Mouse (Mus musculus): ENCODE measurements around the gene 2010111I01Rik. TPM values are rescaled to one million over a fixed set of nuclear protein-coding genes. Genes with fewer than 3 reads are reported as not detected.
"Not testable (repeated sequence)": the region's sequence is repeated elsewhere in the genome, so short reads cannot be mapped to it uniquely, and the experiment has no call there.

2010111I01Rik gene
- total RNA-seq, 2 experiments from 2014 or later, result 104 to 111 TPM

DNA sequence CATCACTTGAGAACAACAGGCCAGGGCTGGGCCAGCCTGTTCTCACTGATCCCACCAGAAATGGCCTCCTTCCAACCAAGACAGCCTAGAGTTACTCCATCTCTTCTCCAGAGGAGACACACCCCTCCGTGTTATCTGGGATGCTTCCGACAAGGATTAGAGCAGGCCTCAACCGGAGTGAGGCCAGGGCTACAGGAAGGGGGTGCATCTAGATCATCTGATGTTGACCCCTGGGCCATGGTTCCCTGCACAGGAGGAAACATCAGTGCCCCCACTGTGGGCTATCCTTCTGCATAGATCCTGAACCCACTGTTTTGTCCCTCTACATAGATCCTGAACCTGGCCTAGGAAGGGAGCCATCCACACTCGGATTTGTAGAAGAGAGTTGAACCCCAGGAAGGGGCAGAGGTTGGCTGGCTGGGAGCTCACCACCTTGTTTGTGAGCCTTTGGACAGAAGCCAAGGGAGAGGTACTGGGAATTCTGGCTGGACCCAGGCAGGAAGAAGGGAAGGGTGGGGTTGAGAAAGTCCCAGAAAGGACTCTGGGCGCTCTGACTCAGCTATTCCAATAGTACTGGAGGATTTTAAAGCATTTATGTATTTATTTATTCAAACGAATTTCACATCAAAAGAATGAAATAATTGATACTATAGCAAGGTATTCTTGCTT is 339.6 kb downstream of the 2010111I01Rik start:
- no peak for DNase-seq (ENCODE audit: low spot score in 2 of 2)

DNA sequence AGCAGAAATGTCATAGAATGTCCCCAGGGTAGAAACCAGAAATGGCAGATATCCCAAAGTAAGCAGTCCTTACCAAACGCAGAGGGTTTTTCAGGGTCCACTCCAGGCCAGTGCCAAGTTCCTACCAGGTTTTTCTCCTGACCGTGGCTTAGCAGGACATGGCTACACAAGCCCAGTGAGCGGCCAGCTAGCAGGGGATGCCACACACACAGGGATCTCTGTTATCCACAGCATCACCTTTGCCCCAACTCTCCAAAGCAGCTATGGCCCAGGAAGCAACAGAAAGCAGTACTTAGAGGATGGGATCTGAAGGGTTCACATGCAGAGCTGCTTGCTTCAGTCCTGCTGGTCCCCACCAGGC is 340.1 kb downstream of the 2010111I01Rik start:
- DNase-seq (ENCODE audit: low spot score in 2 of 2), result no peak

DNA sequence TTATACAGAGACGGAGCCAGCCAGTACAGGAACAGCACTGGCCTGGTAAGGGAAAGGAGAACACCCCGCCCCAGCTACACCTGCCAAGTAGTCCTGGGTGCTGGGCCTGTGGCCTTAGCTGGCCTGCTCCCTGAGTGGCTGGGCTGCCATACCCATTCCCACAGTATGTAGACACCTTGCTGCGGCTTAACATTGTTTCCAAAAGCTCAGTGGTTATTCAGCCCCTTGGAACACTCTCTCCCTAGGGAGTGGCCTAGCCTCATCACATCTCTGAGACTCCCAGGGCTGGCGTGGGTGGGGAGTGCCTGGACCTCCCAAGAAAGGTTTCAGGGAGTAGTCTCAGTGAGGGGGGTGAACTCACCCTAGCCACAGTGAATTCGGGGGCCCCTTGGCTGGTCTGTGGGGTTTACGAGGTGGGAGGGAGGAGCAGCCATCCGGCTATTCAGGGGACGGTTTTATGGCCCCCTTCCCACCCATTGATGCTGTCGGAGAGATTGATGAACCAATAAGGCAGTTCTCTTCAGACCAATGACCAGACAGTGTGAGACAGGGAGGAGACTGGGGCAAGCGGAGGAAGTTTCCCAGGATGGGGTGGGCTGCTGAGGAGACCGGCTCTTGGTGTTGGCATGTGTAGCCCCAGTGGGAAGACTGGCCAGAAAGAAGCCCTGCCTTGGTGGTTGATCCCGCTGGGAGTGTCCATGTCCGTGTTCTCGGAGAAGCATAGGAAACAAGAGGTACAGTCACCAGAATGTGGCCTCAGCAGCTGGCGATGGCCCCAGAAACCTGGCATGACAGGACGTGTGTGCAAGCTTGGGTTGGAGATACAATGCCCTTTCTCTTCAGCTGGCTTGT is 340.7 kb downstream of the 2010111I01Rik start:
- peak; percentile 28 to 30 for DNase-seq (ENCODE audit: low spot score in 2 of 2)

DNA sequence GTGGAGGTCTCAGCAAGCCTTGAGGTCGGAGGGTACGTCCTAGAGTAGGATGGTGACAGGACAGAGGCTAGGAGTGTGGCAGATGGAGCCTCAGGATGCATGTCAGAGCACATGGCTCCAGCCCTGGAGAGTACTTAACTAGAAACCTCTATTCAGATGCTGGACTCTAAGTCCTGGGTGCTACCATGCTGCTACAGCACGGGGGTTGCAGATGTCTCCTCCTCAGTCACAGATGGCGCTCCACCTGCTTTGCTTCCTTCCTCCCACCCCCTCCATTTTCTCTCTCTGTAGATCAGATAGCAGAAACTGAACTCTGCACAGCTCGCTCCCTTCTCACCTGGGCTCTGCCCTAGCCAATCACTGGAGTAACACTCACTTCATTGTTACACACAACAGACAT is 342.1 kb downstream of the 2010111I01Rik start:
- peak; percentile 60 to 63 for DNase-seq (ENCODE audit: low spot score in 2 of 2)

DNA sequence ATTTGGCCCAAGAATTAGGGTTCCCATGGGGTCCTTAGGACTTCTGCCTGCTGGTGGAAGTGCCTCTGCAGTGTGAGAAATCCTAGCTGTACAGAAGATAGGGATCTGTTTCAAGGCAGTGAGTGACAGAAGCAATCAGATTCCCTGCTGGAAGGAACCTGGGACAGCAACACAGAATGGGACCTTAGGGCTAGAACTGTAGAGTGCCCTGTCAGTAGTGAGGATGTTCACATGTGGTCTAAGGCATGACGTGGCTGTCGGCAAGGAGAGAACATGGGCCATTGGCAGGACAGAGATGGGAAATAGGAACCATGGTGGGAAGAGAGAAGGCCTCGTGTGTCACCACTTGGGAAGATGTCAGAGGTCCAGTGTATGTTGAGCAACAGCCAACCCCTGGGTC is 344.9 kb downstream of the 2010111I01Rik start:
- DNase-seq (ENCODE audit: low spot score in 2 of 2), result no peak

DNA sequence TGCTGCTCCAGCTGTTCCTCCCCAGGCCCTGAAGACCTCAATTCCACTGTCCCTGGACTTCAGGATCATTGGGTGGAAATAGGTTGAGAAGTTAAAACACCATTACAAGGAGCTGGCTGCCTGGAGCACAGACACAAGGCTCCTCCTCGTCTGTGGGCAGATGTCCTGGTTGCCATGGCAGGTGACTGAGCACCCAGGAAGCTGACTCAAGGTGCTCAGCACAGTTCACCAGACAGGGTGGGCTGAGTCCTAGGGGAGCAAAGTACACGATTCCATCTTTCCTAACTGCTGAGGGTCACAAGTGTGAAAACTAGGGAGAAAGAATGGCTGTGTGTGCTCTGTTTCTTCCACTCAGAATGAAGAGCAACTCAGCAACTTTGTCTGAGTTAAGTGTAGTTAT is 346.5 kb downstream of the 2010111I01Rik start:
- no peak for DNase-seq (ENCODE audit: low spot score in 2 of 2)

DNA sequence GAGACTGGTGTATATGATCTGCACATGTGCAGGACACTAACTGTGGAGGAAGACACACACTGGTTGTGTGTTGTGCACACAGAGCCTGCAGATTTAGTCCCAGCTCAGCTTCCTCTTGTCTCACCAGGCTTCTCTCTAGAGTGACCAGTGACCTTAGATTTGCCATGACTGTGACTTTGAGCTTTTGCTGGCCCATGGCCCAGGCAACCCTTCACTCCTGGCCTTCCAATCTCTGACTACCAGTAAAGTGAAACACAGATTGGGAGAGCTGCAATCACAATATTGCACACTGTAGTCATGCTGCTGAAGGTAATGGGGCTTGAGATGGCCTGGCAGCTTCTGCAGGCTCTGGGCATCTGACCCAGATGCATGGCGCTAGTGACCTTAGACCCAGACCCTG is 348.6 kb downstream of the 2010111I01Rik start:
- DNase-seq (ENCODE audit: low spot score in 2 of 2), result no peak

DNA sequence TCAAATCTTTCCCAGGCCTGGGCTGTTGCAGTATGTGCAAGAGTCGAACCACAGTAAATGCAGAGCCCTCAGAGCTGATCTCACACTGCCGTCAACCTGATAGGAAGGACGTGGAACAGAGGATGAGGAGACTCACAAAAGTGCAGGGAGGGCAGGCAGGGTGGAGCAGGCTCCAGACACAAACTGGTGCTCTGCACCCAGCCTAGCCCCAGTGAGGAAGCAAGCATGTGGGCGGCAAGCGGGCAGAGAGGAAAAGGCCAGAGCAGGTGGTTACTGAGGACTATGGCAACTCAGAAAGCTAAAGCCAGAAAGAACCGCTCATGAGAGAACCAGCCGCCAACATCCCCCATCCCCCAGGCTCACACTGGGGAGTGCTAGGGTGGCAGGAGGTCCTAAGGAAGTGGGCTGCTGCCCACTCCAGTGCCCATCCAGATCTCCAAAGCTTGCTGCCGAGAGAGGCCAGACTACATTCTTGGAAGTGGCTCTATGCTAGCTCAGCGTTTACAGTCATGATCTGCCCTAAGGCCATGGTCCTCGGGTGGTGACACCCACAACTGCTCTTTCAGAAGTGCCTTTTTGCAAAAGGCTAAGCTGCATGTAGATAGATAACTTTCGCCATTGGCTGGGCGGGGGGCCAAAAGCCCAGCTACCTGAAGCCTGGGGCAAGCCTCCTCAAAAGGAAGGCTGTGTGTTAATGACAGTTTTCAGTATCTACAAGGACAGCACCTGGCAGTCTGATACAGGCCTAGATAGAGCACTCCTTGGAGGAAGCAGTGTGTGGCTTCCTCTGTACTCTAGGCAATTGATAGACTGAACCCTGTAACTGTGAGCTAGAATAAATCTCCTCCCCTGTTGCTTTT is 349.3 kb downstream of the 2010111I01Rik start:
- no peak for DNase-seq (ENCODE audit: low spot score in 2 of 2)

DNA sequence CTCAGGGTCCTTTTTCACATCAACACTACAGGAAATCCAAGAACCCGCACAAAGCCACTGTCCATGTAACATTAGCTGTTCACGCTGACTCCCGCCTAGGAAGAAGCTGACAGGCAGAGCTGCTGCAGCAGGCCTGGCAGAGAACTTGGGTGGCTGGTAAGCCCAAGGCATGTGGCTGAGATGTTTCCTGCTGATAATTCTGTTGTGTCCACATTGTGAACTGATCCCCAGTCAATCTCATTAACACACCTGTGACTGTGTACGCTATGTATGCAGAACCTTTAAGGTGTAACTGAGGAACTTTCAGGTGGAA is 349.9 kb downstream of the 2010111I01Rik start:
- DNase-seq (ENCODE audit: low spot score in 2 of 2), result no peak

DNA sequence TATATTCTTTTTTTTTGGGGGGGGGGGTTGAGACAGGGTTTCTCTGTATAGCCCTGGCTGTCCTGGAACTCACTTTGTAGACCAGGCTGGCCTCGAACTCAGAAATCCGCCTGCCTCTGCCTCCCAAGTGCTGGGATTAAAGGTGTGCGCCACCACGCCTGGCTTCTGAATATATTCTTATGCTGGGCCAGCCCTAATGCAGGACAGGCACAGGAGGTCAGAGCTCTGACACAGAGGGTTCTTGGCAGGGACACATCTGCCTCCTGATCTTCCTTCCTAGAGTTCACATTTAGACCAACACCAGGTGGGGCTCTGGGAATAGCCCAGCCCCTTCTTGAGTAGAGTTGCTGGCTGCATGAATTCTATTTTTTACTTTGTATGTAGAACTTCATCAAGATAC is 350.4 kb downstream of the 2010111I01Rik start:
- not testable (repeated sequence) for DNase-seq (ENCODE audit: low spot score in 2 of 2)

DNA sequence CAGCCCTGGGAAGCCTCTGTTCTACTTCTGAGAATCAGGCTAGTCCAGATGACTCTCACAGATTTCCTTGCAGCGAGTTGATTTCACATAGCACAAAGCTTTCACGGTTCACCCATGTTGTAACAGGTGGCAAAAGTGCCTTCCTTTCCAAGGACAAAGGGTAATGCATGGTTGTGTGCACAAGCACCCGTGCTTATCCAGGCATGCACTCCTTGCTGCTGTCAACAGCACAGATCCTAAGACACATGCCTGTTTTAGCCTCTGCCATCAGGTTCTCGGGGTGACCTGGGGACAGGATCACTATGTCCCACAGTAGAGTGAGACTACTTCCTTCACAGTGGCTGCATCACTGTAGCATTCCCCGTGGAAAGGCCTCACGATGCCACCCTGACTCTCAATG is 351.1 kb downstream of the 2010111I01Rik start:
- no peak for DNase-seq (ENCODE audit: low spot score in 2 of 2)

DNA sequence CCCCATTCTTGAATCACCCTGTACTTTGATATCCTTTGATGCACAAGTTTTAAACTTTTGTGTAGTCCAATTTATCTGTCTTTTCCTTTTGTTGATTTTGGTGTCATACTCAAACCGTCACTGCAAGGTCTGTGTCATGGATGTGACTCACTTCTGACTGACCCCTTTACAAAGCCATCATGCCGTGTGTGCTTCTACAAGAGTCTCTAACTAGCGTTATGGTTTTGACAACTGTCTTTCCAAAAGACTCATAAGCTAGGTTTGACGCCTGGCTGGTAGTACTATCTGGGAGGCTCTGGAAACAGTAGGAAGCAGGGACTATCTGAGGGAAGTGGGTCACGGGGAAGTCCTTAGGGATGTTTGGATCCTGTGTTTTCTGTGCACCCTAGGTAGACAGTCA is 351.7 kb downstream of the 2010111I01Rik start:
- DNase-seq (ENCODE audit: low spot score in 2 of 2), result no peak

DNA sequence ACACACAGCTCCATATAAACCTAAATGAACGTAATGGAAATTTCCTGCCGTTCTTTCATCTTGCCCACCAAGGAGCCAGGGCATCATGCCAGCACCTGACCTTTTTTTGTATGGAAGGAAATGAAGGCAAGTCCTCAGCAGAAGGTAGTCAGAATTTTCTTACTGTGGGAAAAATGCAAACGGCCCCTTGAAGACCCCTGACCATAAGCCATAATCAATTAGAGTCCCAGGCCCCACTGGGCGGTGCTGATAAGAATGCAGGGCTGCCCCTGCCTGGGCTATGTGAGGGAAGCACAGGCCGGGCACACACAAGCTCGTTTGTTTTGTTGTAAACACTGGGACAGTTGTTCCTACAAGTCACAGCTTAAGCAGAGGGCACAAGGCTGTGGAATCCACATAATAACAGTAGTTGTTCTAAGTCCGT is 353.0 kb downstream of the 2010111I01Rik start:
- DNase-seq (ENCODE audit: low spot score in 2 of 2), result no peak

DNA sequence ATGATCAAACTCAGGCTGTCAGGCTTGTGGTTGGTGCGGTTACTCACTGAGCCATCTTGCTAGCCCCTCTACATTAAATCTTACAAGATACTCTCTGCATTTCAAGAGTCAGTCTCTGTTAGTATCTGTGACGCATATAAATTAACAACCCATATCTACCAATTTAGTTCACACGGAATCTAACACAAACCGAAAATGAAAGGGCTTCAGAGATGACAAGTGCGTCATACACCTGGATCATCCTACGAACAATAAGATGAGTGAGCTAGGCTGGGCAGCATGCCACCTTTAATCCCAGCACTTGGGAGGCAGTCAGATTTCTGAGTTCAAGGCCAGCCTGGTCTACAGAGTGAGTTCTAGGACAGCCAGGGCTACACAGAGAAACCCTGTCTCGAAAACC is 355.1 kb downstream of the 2010111I01Rik start:
- no peak for DNase-seq (ENCODE audit: low spot score in 2 of 2)

DNA sequence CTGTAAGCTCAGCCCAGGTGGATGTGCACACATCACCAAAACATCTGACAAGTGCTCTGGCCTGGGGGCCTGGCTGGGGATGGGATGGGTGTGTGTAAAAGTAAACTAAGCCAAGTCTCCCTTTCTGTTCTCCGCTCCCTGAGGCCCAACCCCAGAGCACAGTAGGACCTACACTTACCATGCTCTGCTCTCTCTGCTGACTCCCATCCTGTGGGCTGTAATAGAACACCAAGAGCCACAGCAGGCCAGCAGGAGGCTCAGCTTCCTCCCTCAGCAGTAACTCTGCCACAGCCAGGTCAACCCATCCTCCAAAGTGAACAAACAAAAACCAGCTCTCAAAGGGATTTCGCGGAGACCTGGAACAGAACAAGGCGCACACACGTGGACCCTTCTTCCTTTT is 357.0 kb downstream of the 2010111I01Rik start:
- no peak for DNase-seq (ENCODE audit: low spot score in 2 of 2)

DNA sequence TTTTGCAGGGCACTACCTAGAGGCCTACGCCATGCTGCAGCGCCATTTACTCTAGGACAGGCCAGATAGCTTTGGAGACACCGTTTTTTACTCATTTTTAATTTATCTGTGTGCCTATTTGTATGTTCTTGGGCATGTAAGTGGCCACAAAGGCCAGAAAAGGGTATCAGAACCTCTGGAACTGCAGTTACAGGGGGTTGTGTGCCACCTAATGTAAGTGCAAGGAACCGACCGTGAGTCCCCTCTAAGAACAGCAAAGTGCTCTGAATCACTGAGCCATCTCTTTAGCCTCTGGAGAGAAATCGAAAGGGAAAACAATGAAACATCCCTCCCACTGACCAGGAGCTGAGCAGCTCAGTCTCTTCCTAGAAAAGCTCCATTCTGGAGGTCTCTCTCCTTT is 358.1 kb downstream of the 2010111I01Rik start:
- DNase-seq (ENCODE audit: low spot score in 2 of 2), result no peak

DNA sequence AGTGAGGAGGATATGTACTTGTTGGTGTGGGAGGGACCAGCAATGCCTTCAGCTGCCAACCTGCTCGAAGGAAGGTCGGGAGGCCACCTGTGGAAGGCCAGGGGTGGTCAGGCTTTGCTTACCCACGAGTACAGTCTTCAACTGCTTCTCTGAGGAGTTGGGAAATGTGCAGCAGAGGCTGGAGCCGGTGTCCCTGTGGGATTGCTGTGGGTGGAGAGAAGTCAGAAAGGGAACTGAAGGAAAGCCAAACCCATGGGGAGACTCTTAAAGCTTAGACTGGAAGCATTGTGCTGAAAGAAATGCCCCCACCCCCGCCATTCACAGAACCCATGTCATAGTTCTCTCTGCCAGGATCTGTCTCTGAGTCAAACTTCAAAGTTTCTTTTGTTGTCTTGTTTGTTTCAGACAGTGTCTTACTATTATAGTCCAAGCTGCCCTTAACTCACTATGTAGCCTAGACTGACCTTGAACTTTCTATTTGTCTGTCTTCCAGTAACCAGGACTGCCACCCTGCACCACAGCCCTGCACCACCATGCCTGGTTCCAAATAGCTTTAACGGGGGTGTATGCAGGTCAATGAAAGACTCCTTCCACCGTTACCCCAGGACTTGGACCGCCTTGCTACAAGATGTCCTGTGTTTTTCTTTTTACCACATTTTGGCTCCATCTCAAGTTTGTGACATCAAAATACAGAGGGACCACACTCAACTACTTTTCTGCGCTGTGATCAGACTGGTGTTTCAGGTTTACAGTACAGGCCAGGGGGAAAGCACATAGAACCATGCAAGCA is 358.8 kb downstream of the 2010111I01Rik start:
- peak in 1 of 2 experiments; percentile 43 for DNase-seq (ENCODE audit: low spot score in 2 of 2)

DNA sequence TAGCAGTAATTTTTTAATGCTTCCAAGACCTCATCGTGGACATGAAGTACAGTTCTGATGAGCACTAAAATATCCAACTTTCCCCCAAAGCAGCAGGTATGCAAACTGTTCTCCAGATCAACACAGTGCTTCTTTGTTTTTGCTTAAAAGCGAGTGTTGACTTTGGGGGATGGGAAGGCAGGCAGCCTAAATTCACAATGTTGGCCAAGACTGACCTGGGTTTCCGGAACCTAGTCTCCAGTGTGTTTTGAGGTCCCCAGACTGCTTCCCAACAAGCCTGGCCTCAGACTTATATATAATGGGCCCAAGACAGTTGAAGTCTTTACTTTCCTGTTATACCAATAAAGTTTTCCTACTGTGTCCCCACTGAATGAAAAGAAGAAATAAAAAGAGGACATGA is 359.6 kb downstream of the 2010111I01Rik start:
- DNase-seq (ENCODE audit: low spot score in 2 of 2), result no peak

DNA sequence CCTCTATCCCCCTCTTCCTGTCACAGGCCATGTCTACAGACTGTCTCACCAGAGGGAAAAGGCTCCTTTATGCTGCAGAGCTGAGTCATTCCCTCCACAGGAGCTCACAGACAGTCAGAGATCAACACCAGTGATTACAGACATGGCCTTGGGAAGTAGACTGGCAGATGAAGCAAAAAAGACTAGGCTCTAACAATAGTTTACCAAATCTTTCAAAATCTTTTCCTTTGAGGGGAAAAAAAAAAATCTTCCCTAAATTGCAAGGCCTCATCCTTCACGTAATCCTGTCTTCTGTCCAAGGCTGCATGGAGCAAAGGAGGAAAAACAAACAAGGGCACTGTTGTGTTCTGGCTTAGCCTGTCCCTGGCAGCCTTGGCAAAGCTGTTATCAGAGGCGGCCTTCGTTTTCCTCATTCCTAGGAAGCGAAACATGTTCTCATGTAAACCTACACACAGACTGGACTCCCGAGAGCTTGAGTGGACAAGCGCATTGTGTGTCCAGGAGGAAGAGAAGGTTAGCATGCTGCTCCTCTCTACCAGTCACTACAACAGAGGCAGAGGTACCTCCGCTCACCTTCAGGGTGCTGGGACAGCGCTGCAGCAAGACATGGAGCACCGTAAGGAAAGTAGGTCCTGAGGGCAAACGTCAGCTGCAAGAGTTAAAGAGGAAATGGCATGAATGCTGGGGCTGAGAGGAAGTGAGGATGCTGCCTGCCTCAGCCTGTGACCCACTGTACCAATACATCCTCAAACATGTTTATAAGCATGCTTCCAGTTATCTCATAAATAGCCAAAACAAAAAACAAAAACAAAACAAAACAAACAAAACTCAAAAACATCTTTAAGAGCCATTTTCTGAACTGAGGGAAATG is 360.5 kb downstream of the 2010111I01Rik start:
- DNase-seq (ENCODE audit: low spot score in 2 of 2), result no peak

DNA sequence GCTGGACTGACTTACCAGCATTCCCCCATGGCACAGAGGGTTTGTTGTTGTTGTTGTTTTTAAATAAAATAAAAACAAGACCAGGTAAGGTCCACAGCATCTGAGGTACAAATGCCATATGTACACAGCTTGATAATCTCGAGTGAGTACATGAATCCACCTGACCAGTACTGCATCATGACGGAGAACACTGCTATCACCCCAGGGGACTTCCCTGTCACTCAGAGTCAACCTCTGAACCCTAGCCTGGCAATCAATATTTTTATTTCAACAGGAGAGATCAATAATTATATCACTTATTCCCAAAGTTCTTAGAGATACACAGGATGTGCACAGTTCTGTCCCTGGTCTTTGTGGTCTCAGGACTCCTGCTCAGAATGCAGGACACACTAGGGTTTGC is 361.3 kb downstream of the 2010111I01Rik start:
- DNase-seq (ENCODE audit: low spot score in 2 of 2), result no peak
